Mouse (Mus musculus) stomach, postnatal 0 days (tissue): ENCODE data around the gene Noa1. TPM values are rescaled to one million over a fixed set of nuclear protein-coding genes. Genes with fewer than 3 reads are reported as not detected.

Experiments used
- ATAC-seq: fragments of 200-750 bp; cut with Nextera tagmentation; 2 replicates; pipeline ENCODE4 v1.8.0; 2017; ENCODE audit not compliant: low FRiP score, low TSS enrichment
- DNase-seq: peaks from one replicate; pipeline ENCODE4 v3.0.0-alpha.2; 2016; ENCODE audit warnings: low spot score
- H3K27ac ChIP-seq: fragments of 300-500 bp; sonication (generic); replicated peaks from 2 replicates; pipeline ENCODE4 v1.5.1; 2014; ENCODE audit warnings: mild to moderate bottlenecking, control low read depth
- H3K27me3 ChIP-seq: fragments of 300-500 bp; sonication (generic); 2 replicates; pipeline ENCODE4 v1.6.1; 2014; ENCODE audit warnings: low read length; ENCODE audit not compliant: control insufficient read depth, insufficient read depth
- H3K36me3 ChIP-seq: fragments of 300-500 bp; sonication (generic); 2 replicates; pipeline ENCODE4 v1.6.1; 2014; ENCODE audit warnings: low read length, mixed read lengths; ENCODE audit not compliant: control insufficient read depth, insufficient read depth
- H3K4me1 ChIP-seq: fragments of 300-500 bp; sonication (generic); replicated peaks from 2 replicates; pipeline ENCODE4 v1.6.1; 2014; ENCODE audit warnings: antibody characterized with exemption; ENCODE audit not compliant: control insufficient read depth, insufficient read depth
- H3K4me2 ChIP-seq: fragments of 300-500 bp; sonication (generic); replicated peaks from 2 replicates; pipeline ENCODE4 v1.6.1; 2014; ENCODE audit warnings: low read depth, mild to moderate bottlenecking, control low read depth, moderate library complexity
- H3K4me3 ChIP-seq: fragments of 300-500 bp; sonication (generic); 2 replicates; pipeline ENCODE4 v1.5.1; 2014; ENCODE audit warnings: low read depth, low read length, control low read depth
- H3K9ac ChIP-seq: fragments of 300-500 bp; sonication (generic); 2 replicates; pipeline ENCODE4 v1.6.1; 2014; ENCODE audit warnings: mild to moderate bottlenecking, low read length, control low read depth, mixed read lengths
- H3K9me3 ChIP-seq: fragments of 300-500 bp; sonication (generic); 2 replicates; pipeline ENCODE4 v1.6.1; 2016; ENCODE audit warnings: low read length; ENCODE audit not compliant: control insufficient read depth
- CTCF ChIP-seq: IDR thresholded peaks from 2 replicates; pipeline ENCODE4 v1.5.1; 2016; ENCODE audit warnings: antibody characterized with exemption, low read depth, mild to moderate bottlenecking, moderate library complexity
- EP300 ChIP-seq: optimal IDR thresholded peaks from 2 replicates; pipeline ENCODE3; 2016; ENCODE audit warnings: antibody characterized with exemption
- WGBS: fragments of 180-500 bp; shearing (Covaris S2); extraction: QIAGEN DNeasy Blood & Tissue Kit; methylation state at CpG from one replicate; pipeline ENCODE4 v1.1.7; 2014; 5-methylcytosine and 5-hydroxymethylcytosine counted together
- polyA plus RNA-seq: library from polyadenylated mRNA; unstranded; fragments of >200 nt; fragmentation: Nextera tagmentation; extraction: Ambion mirVana; gene quantifications from 2 replicates; pipeline ENCODE4 v1.2.1, GENCODE M21; 2015

Gene Noa1
- polyA plus RNA-seq, 1 experiment from 2014 or later: 16.3 TPM

- Histone ChIP-seq H3K9me3 (no peaks in the 10 kb centered on the region), H3K27me3 (no peaks in the 10 kb centered on the region), H3K4me2 (no peak overlapping the region), H3K4me3 (no peak overlapping the region), H3K36me3 (no peaks in the 10 kb centered on the region), H3K27ac (no peak overlapping the region), H3K9ac (no peak overlapping the region), H3K4me1 (no peaks in the 10 kb centered on the region)
- DNase-seq (no peak), ATAC-seq (no peak)
- no peak for TF ChIP-seq CTCF
- no peak for TF ChIP-seq EP300
- 60% methylated on average over 3 of the region's 3 CpGs for WGBS
Observed at GRCm38 (mm10) chr5:77257603-77258002, 52.3 kb downstream of the Noa1 start.

DNA sequence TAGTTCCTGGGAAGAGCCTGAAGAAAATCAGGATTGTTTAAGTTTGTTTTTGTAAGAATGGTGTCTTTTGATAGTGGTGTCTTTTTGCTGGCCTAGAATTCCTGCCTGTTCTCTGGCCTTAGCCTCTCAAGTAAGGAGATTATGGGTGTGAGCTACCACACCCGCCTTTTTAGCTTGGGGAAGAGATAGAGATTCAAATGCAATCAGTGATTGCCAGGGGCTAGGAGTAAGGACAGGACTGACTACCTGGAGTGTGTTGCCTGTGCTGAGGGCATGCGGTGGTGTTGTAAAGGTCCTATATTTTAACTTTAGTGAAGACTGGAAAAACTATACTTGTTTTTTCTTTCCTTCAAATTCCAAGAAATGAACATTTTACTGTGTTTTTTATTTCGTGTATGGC is 55.5 kb downstream of the Noa1 start:
- no peak for TF ChIP-seq CTCF
- TF ChIP-seq EP300: no peak
- no peaks in the 10 kb centered on the region for H3K27me3 ChIP-seq
- no peaks in the 10 kb centered on the region for H3K36me3 ChIP-seq
- DNase-seq: no peak
- WGBS: 77% methylated on average over 3 of the region's 3 CpGs
- H3K9me3 ChIP-seq: no peaks in the 10 kb centered on the region
- H3K4me3 ChIP-seq: no peak overlapping the region
- H3K27ac ChIP-seq: no peak overlapping the region
- ATAC-seq: no peak
- no peaks in the 10 kb centered on the region for H3K4me1 ChIP-seq
- no peak overlapping the region for H3K4me2 ChIP-seq
- H3K9ac ChIP-seq: no peak overlapping the region

DNA sequence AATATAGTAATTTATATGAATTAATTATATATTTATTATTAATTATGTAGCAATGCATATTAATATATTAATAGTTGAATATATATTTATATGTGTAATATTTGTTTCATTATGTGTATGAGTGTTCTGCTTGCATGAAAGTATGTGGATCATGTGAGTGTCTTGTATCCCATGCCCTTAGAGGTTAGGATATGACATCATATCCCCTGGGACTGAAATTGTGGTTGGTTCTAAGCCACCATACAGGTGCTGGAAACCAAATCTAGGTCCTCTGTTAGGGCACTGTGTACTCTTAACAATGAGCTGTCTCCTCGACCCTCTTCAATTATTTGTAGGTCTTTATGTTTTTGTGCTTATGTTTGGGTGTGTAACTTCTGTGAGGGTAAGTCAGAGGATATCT is 56.7 kb downstream of the Noa1 start:
- WGBS: 82% methylated on average over 1 of the region's 1 CpGs

GRCm38 (mm10) chr5:77252115-77252827 is 57.6 kb downstream of the Noa1 start:
- Histone ChIP-seq H3K36me3 (no peaks in the 10 kb centered on the region), H3K9ac (no peak overlapping the region), H3K4me3 (no peak overlapping the region), H3K4me2 (no peak overlapping the region), H3K27me3 (no peaks in the 10 kb centered on the region), H3K9me3 (no peaks in the 10 kb centered on the region), H3K27ac (no peak overlapping the region), H3K4me1 (no peaks in the 10 kb centered on the region)
- ATAC-seq: no peak
- no peak for DNase-seq
- 52% methylated on average over 8 of the region's 8 CpGs for WGBS
- no peak for TF ChIP-seq EP300
- no peak for TF ChIP-seq CTCF

More for the DNA sequence above, 56.7 kb downstream of the Noa1 start:
- no peak overlapping the region for H3K4me3 ChIP-seq
- H3K4me1 ChIP-seq: no peaks in the 10 kb centered on the region
- H3K27me3 ChIP-seq: no peaks in the 10 kb centered on the region
- no peaks in the 10 kb centered on the region for H3K36me3 ChIP-seq
- H3K9me3 ChIP-seq: no peaks in the 10 kb centered on the region
- ATAC-seq (no peak), DNase-seq (no peak)
- H3K27ac ChIP-seq: no peak overlapping the region
- no peak overlapping the region for H3K4me2 ChIP-seq
- no peak overlapping the region for H3K9ac ChIP-seq
- no peak for TF ChIP-seq CTCF
- no peak for TF ChIP-seq EP300

GRCm38 (mm10) chr5:77251656-77252055 is 58.2 kb downstream of the Noa1 start:
- Histone ChIP-seq H3K4me3 (no peak overlapping the region), H3K9me3 (no peaks in the 10 kb centered on the region), H3K27me3 (no peaks in the 10 kb centered on the region), H3K4me2 (no peak overlapping the region), H3K4me1 (no peaks in the 10 kb centered on the region), H3K9ac (no peak overlapping the region), H3K36me3 (no peaks in the 10 kb centered on the region), H3K27ac (no peak overlapping the region)
- ATAC-seq (no peak), DNase-seq (no peak)
- TF ChIP-seq CTCF (no peak), EP300 (no peak)
- WGBS: 28% methylated on average over 5 of the region's 5 CpGs

GRCm38 (mm10) chr5:77250083-77250482 is 59.8 kb downstream of the Noa1 start:
- Histone ChIP-seq H3K9me3 (no peaks in the 10 kb centered on the region), H3K4me2 (no peak overlapping the region), H3K27me3 (no peaks in the 10 kb centered on the region), H3K4me3 (no peak overlapping the region), H3K27ac (no peak overlapping the region), H3K4me1 (no peaks in the 10 kb centered on the region), H3K36me3 (no peaks in the 10 kb centered on the region), H3K9ac (no peak overlapping the region)
- TF ChIP-seq CTCF (no peak), EP300 (no peak)
- no peak for ATAC-seq
- WGBS: 71% methylated on average over 9 of the region's 9 CpGs
- DNase-seq: no peak
